Mouse (Mus musculus) frontal cortex, postnatal 36 days (tissue): ENCODE data around the gene Ubb.

ENCODE experiments used
- DNase-seq, 2 experiments: peaks; one replicate each; pipeline ENCODE4 v3.0.0; 2022; ENCODE audit warnings: low spot score in 2 of 2

The Ubb gene

GRCm38 (mm10) chr11:62551226-62552119, 502 bp downstream of the Ubb start:
- peak; percentile 88 to 89 for DNase-seq

- DNase-seq: no peak
These were observed 2.2 kb downstream of the Ubb start for GRCm38 (mm10) chr11:62553186-62553585.

DNA sequence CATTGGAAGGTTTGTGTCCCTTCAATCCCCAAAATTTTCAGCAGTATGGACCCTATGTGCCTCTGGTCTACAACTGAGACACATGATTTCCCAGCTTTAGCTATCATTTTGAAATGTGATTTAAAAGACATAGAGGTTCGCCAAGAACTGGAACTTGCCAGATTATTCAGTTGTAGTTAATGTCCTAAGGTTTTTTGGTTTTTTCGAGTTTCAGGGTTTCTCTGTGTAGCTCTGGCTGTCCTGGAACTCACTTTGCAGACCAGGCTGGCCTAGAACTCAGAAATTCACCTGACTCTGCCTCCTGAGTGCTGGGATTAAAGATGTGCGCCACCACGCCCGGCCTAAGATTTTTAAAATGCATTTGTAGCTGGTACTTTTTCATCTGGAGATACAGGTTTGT, 2.7 kb downstream of the Ubb start:
- DNase-seq: no peak

DNA sequence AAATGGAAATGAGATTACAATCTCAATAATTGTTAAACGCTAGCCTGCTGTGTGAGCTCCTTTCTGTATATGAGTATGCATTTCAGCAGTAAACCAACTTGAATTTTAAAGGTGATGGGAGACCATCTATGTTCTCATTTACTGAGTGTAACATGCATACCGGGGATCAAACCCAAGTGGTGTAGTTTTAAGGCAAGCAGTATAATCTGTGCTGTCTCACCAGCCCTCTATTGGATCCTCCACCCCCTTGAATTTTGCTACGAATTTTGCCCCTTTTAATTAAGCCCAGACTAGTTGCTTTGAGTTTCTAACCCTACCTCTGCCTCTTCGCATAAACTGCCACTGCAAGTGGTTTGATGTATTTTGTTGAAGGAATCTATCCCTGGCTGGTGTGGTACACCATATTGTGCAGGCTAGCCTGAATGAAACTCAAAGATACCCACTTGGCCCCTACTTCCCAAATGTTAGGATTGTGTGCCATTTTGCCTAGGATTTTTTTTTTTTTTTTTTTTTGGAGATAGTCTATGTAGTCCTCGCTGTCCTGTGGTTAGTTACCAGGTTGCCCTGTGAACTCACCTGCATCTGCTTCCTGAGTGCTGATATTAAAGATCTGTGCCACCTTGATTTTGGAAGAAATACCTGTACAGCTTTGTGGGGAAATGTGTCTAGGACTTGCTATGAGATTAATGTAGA, 3.3 kb downstream of the Ubb start:
- no peak for DNase-seq

DNA sequence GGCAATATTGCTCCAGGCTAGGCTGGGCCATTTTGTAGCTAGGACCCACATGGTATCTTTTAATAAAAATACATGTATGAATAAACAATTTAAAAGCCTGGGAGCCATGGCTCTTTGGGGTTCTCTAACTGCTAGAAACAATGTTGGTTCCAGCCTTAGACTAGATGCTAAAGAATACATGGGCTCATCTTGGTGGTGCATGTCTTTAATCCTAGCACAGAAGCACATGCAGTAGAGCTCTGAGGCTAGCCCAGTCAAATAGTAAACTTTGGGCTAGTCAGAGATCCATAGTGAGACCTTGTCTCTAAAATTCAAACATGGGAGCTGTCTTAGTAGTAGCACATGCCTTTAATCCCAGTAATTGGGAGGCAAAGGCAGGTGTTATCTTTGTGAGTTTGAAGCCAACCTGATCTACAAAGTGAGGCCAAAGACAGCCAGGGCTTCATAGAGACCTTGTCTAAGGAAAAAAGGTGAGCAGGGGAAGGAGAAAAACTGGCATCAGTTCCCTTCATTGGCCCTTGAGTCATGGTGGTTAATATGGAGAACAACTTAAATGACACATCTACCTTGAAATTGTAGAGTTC, 4.1 kb downstream of the Ubb start:
- DNase-seq: no peak

DNA sequence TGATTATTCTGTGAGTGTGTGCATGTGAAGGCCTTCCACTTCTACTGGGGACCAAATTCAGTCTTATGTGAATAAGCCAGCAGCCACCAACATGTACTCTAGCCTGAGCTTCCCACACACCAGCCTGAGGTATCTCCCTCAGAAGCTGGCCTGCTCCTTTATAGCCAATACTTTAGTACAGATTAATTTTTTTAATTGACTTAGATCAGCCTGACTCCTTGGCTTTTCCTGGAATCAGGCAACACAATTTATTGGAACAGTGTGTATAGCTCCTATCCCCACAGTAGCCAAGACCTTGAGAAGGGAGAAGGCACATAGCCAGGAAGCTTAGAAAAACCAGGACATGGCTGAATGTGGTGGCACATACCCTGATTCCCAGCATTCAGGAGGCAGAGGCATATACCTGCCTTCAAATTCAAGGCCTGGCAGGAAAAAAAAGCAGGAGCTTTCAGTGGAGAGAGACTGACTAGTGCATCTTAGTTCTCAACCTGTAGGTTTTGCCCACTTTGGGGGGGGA, 5.0 kb downstream of the Ubb start:
- no peak for DNase-seq

GRCm38 (mm10) chr11:62557205-62557604, 6.2 kb downstream of the Ubb start:
- DNase-seq: no peak

DNA sequence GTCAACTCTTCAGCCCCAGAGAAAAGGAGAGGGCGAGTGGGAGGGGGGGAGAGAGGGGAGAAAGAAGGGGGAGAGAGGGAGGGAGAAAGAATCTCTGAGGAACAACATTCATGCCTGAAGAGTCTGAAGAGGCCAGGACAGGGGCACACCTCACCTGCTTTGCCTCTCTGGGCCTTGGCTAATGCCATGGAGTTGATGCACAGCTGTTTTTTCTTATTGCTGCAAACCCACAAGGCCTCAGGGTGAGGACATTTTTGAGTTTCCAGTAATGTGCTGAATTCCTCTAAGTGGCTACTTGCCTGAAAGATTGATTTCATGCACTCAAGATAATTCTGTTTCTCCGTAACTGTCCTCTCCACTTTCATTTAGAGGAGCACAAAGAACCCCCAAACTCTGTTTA, 7.2 kb downstream of the Ubb start:
- DNase-seq: no peak

GRCm38 (mm10) chr11:62558961-62559646, 8.1 kb downstream of the Ubb start:
- no peak for DNase-seq

DNA sequence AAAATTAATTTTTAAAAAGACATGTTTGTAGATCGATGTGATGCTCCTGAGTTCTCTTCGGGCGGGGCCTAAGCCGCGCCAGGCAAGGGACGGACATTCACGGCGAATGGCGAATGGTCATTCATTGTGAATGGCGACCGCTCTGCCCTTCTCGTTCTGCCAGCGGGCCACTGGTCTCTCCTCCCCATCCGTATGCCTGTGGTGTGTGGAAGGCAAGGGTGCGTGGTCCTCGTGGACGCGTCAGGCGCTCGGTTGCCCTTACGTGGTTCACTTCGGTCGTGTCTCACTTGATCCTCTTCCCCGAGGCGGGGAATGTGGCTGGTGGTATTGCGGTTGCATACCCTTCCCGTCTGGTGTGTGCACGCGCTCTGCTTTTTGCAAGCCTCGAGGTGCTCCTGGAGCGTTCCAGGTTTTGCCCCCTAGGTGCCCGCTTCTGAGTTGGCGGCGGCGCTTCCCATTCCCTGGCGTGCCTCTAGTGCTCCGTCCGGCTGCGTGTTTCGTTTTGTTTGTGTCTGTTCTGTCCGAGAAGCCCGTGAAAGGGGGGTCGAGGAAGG, 9.6 kb downstream of the Ubb start:
- DNase-seq: no peak

DNA sequence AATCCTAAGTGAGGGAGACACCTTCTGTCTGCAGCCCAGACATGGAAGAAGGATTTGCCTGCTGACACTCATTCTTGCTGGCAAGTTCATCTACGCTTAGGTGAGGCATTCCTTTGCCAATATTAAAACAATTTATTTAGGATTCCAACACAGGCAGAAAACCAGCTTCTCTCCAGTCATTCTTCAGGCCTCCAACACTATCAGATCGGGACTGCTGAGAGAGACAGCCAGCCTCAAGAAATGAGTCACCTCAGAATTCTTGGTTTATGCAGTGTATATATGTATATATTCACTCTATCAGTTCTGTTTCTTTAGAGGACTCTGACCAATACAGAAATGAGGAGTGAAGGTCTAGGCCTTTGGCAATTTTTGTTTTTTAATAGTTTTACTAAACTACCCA, 12.6 kb downstream of the Ubb start:
- no peak for DNase-seq

GRCm38 (mm10) chr11:62565747-62566146, 14.8 kb downstream of the Ubb start:
- DNase-seq: no peak

DNA sequence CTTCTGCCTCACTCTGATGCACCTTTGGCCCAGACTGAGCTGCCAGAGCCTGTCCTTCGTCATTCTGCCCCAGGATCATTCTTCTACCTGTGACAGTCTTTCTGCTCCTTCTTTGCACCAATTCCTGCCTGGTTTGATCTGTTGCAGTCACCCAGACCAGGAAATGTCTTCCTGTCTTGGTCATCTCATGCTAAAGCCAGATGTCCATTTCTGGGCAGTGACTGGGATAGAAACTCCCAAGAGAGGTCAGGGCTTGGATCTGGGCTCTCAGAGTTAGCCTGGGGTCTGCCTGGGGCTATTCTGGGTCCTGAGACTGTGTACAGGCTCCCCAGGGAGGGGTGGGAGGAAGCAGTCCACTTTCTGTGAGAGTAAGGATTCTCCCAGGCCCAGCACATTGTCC, 15.2 kb downstream of the Ubb start:
- no peak for DNase-seq

DNA sequence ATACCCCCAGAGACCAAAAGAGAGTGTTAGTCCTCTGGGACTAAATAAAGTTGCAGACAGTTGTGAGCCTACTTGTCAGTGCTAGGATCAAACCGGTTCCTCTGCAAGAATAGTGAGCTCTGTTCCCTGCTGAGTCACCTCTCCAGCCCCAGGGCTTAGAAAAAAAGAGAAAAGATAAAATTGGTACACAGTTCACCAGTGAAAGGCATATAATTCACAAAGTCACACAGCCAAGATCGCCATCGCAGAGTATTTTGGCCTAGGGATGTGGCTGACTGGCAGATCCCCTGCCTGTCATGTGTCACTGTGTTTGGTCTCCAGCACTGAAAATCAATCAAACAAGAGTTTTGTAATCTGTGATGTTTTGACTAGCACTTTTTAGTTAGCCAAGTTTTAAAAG, 17.3 kb downstream of the Ubb start:
- DNase-seq: no peak

GRCm38 (mm10) chr11:62573959-62574702, 23.2 kb downstream of the Ubb start, which contains the start of gene Trpv2:
Trpv2 (plus strand) TSS chr11:62574486.
- DNase-seq: no peak

- DNase-seq: no peak
These were observed 23.7 kb downstream of the Ubb start for GRCm38 (mm10) chr11:62574703-62575085.

DNA sequence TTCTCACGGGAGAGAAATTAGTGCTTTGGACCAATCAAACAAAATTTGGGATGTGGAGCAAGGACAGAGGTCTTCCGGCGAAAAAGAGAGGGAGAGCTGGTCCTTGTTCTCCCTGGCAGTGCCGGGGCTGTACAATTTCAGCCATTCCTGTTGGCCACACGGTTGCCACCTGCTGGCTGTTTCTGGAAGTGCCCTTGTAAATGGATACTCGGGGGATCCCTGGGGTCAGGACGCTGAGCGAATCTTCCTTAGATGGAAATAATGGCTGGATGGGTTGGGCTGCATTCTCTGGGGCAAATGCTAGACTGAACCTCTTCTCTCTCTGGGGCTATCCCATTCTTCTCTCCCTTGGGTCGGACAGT, 24.3 kb downstream of the Ubb start:
- peak; percentile 84 to 93 for DNase-seq

- peak; percentile 70 to 74 for DNase-seq
These were observed 24.9 kb downstream of the Ubb start for GRCm38 (mm10) chr11:62575659-62576438.

GRCm38 (mm10) chr11:62576530-62577152, 25.7 kb downstream of the Ubb start:
- peak; percentile 49 to 53 for DNase-seq

- DNase-seq: no peak
These were observed 32.1 kb downstream of the Ubb start for GRCm38 (mm10) chr11:62583031-62583430.
